Mouse (Mus musculus): Measurements from ENCODE around the gene Gm3149. TPM values are rescaled to one million over a fixed set of nuclear protein-coding genes. Genes with fewer than 3 reads are reported as not detected.
"Not testable (repeated sequence)": the region's sequence is repeated elsewhere in the genome, so short reads cannot be mapped to it uniquely, and the experiment has no call there.

The Gm3149 gene
- not detected in 2 replicates for polyA plus RNA-seq (2011; ENCODE audit: insufficient read depth, insufficient read length, low read depth, missing spikeins)

GRCm38 (mm10) chr14:4316983-4317382, at the start of gene Gm3149:
TSS of gene Gm3149 (plus strand) at chr14:4317283.
- H3K27ac ChIP-seq (ENCODE audit: insufficient read depth, low read length); H3K9me3 ChIP-seq (replicated peaks; ENCODE audit: control insufficient read depth, insufficient read depth, low read length, poor library complexity, severe bottlenecking); H3K4me1 ChIP-seq (ENCODE audit: control insufficient read depth, insufficient read depth, low read length); H3K4me3 ChIP-seq (ENCODE audit: low read depth, low read length); H3K9ac ChIP-seq (ENCODE audit: low read depth, poor library complexity, severe bottlenecking); H3K27me3 ChIP-seq (ENCODE audit: control insufficient read depth, insufficient read depth, low read length, poor library complexity, severe bottlenecking); H3K36me3 ChIP-seq (ENCODE audit: control insufficient read depth, insufficient read depth, low read length, poor library complexity, severe bottlenecking): not testable (repeated sequence)

GRCm38 (mm10) chr14:4269238-4269950, 47.7 kb upstream of the Gm3149 start:
- H3K27me3 ChIP-seq (ENCODE audit: control insufficient read depth, insufficient read depth, low read length, poor library complexity, severe bottlenecking); H3K4me1 ChIP-seq (ENCODE audit: control insufficient read depth, insufficient read depth, low read length); H3K36me3 ChIP-seq (ENCODE audit: control insufficient read depth, insufficient read depth, low read length, poor library complexity, severe bottlenecking); H3K9ac ChIP-seq (ENCODE audit: low read depth, poor library complexity, severe bottlenecking); H3K9me3 ChIP-seq (replicated peaks; ENCODE audit: control insufficient read depth, insufficient read depth, low read length, poor library complexity, severe bottlenecking); H3K4me3 ChIP-seq (ENCODE audit: low read depth, low read length); H3K27ac ChIP-seq (ENCODE audit: insufficient read depth, low read length): not testable (repeated sequence)

- not testable (repeated sequence) for H3K4me3 ChIP-seq (ENCODE audit: low read depth, low read length); H3K4me1 ChIP-seq (ENCODE audit: control insufficient read depth, insufficient read depth, low read length); H3K27ac ChIP-seq (ENCODE audit: insufficient read depth, low read length); H3K27me3 ChIP-seq (ENCODE audit: control insufficient read depth, insufficient read depth, low read length, poor library complexity, severe bottlenecking); H3K9me3 ChIP-seq (replicated peaks; ENCODE audit: control insufficient read depth, insufficient read depth, low read length, poor library complexity, severe bottlenecking); H3K9ac ChIP-seq (ENCODE audit: low read depth, poor library complexity, severe bottlenecking); H3K36me3 ChIP-seq (ENCODE audit: control insufficient read depth, insufficient read depth, low read length, poor library complexity, severe bottlenecking)
Measured at GRCm38 (mm10) chr14:4279828-4280227, 37.3 kb upstream of the Gm3149 start.

GRCm38 (mm10) chr14:4334476-4335080, 17.5 kb downstream of the Gm3149 start, which contains the start of gene 2610042L04Rik:
TSS of gene 2610042L04Rik (plus strand) at chr14:4334763.
- H3K27me3 ChIP-seq (ENCODE audit: control insufficient read depth, insufficient read depth, low read length, poor library complexity, severe bottlenecking); H3K27ac ChIP-seq (ENCODE audit: insufficient read depth, low read length): not testable (repeated sequence)
- H3K9ac ChIP-seq (ENCODE audit: low read depth, poor library complexity, severe bottlenecking), result peak within 1 kb of the TSS; percentile 61

GRCm38 (mm10) chr14:4335506-4335905, 18.4 kb downstream of the Gm3149 start:
- H3K9ac ChIP-seq (ENCODE audit: low read depth, poor library complexity, severe bottlenecking); H3K27ac ChIP-seq (ENCODE audit: insufficient read depth, low read length); H3K4me3 ChIP-seq (ENCODE audit: low read depth, low read length); H3K27me3 ChIP-seq (ENCODE audit: control insufficient read depth, insufficient read depth, low read length, poor library complexity, severe bottlenecking); H3K36me3 ChIP-seq (ENCODE audit: control insufficient read depth, insufficient read depth, low read length, poor library complexity, severe bottlenecking); H3K4me1 ChIP-seq (ENCODE audit: control insufficient read depth, insufficient read depth, low read length); H3K9me3 ChIP-seq (replicated peaks; ENCODE audit: control insufficient read depth, insufficient read depth, low read length, poor library complexity, severe bottlenecking): not testable (repeated sequence)
- TF ChIP-seq CTCF (IDR thresholded peaks at IDR 0.05; ENCODE audit: low read depth, low read length), result peak; percentile 11

More at GRCm38 (mm10) chr14:4334476-4335080, 17.5 kb downstream of the Gm3149 start, which contains the start of gene 2610042L04Rik:
- not testable (repeated sequence) for H3K36me3 ChIP-seq (ENCODE audit: control insufficient read depth, insufficient read depth, low read length, poor library complexity, severe bottlenecking); H3K4me1 ChIP-seq (ENCODE audit: control insufficient read depth, insufficient read depth, low read length); H3K9me3 ChIP-seq (replicated peaks; ENCODE audit: control insufficient read depth, insufficient read depth, low read length, poor library complexity, severe bottlenecking)
- H3K4me3 ChIP-seq (ENCODE audit: low read depth, low read length), result peak within 1 kb of the TSS; percentile 25

GRCm38 (mm10) chr14:4368991-4369390, 51.9 kb downstream of the Gm3149 start:
- H3K4me3 ChIP-seq (ENCODE audit: low read depth, low read length); H3K9me3 ChIP-seq (replicated peaks; ENCODE audit: control insufficient read depth, insufficient read depth, low read length, poor library complexity, severe bottlenecking); H3K9ac ChIP-seq (ENCODE audit: low read depth, poor library complexity, severe bottlenecking); H3K36me3 ChIP-seq (ENCODE audit: control insufficient read depth, insufficient read depth, low read length, poor library complexity, severe bottlenecking); H3K4me1 ChIP-seq (ENCODE audit: control insufficient read depth, insufficient read depth, low read length); H3K27ac ChIP-seq (ENCODE audit: insufficient read depth, low read length); H3K27me3 ChIP-seq (ENCODE audit: control insufficient read depth, insufficient read depth, low read length, poor library complexity, severe bottlenecking): not testable (repeated sequence)

- H3K27me3 ChIP-seq (ENCODE audit: control insufficient read depth, insufficient read depth, low read length, poor library complexity, severe bottlenecking); H3K27ac ChIP-seq (ENCODE audit: insufficient read depth, low read length); H3K4me1 ChIP-seq (ENCODE audit: control insufficient read depth, insufficient read depth, low read length); H3K9ac ChIP-seq (ENCODE audit: low read depth, poor library complexity, severe bottlenecking); H3K36me3 ChIP-seq (ENCODE audit: control insufficient read depth, insufficient read depth, low read length, poor library complexity, severe bottlenecking); H3K4me3 ChIP-seq (ENCODE audit: low read depth, low read length); H3K9me3 ChIP-seq (replicated peaks; ENCODE audit: control insufficient read depth, insufficient read depth, low read length, poor library complexity, severe bottlenecking): not testable (repeated sequence)
Measured at GRCm38 (mm10) chr14:4369691-4370090, 52.6 kb downstream of the Gm3149 start.

Other genes with a start within 250 kb of the Gm3149 start
- gene Gm3115, start 233.2 kb upstream of the Gm3149 start, polyA plus RNA-seq (2011; ENCODE audit: insufficient read depth, insufficient read length, low read depth, missing spikeins), result not detected in 2 replicates
- gene Gm8108, start 206.8 kb upstream of the Gm3149 start, polyA plus RNA-seq (2011; ENCODE audit: insufficient read depth, insufficient read length, low read depth, missing spikeins), result not detected in 2 replicates
- not detected in 2 replicates for gene Gm3127, start 152.3 kb upstream of the Gm3149 start, polyA plus RNA-seq (2011; ENCODE audit: insufficient read depth, insufficient read length, low read depth, missing spikeins)
- gene Gm2974, start 134.7 kb upstream of the Gm3149 start, polyA plus RNA-seq (2011; ENCODE audit: insufficient read depth, insufficient read length, low read depth, missing spikeins), result not detected in 2 replicates
- not detected in 2 replicates for gene Gm3138, start 67.7 kb upstream of the Gm3149 start, polyA plus RNA-seq (2011; ENCODE audit: insufficient read depth, insufficient read length, low read depth, missing spikeins)
- not detected in 2 replicates for gene 2610042L04Rik, start 17.5 kb downstream of the Gm3149 start, polyA plus RNA-seq (2011; ENCODE audit: insufficient read depth, insufficient read length, low read depth, missing spikeins)
- gene Gm3159, start 80.2 kb downstream of the Gm3149 start, polyA plus RNA-seq (2011; ENCODE audit: insufficient read depth, insufficient read length, low read depth, missing spikeins), result not detected in 2 replicates
- gene Gm3164, start 98.2 kb downstream of the Gm3149 start, polyA plus RNA-seq (2011; ENCODE audit: insufficient read depth, insufficient read length, low read depth, missing spikeins), result 1.2 TPM in 1 of 2 replicates, not detected in the other
- gene Gm3173, start 113.7 kb downstream of the Gm3149 start, polyA plus RNA-seq (2011; ENCODE audit: insufficient read depth, insufficient read length, low read depth, missing spikeins), result 1.5 TPM in 1 of 2 replicates, not detected in the other
- not detected in 2 replicates for gene Gm3182, start 164.5 kb downstream of the Gm3149 start, polyA plus RNA-seq (2011; ENCODE audit: insufficient read depth, insufficient read length, low read depth, missing spikeins)
- not detected in 2 replicates for gene Gm3047, start 238.1 kb downstream of the Gm3149 start, polyA plus RNA-seq (2011; ENCODE audit: insufficient read depth, insufficient read length, low read depth, missing spikeins)